Mouse (Mus musculus): ENCODE data around the gene Wdr13.

DNA sequence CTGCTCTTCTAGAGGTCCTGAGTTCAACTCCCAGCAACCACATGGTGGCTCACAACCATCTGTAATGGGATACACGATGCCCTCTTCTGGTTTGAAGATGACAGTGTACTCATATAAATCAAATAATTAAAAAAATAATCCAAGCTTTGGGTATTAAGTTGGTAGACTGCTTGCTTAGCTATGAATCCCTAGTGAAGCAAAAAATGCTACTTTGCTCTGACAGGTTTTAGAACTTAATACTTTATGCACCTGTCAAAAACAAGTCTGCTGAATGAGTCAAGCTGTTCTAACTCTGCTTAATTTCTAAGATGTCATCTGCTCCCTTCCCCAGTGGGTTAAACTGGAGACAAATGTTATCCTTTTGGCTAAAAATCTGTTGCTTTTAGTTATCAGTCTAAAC lies 6.8 kb upstream of the Wdr13 start:
- TF ChIP-seq CTCF (IDR thresholded peaks at IDR 0.05; ENCODE audit: borderline replicate concordance, insufficient read depth, low read length) (no peak), POLR2A (IDR thresholded peaks at IDR 0.05; ENCODE audit: low read depth, low read length) (no peak)

Measured in embryonic fibroblast, embryonic 13.5 days (primary cell).